Mouse (Mus musculus): ENCODE measurements at regions not wholly inside any gene's neighbourhood (a gene's known extent, or its start where the extent isn't known, plus 50 kb on each side); places are given as distances from the start of the nearest gene placed in this dataset.

GRCm38 (mm10) chr6:61067355-61068116, 112.6 kb upstream of the Ccser1 start:
- Histone ChIP-seq H3K4me3 (replicated peaks; ENCODE audit: insufficient read depth, low read depth, low read length) (no peak overlapping the region), H3K4me1 (ENCODE audit: control insufficient read depth, insufficient read depth, low read length) (no peaks in the 10 kb centered on the region), H3K27ac (ENCODE audit: insufficient read depth, low read length) (no peak overlapping the region), H3K27me3 (ENCODE audit: control insufficient read depth, insufficient read depth, low read length) (no peaks in the 10 kb centered on the region; the same call in 1 of the 2 replicates)
- WGBS = 62% methylated on average over 10 of the region's 10 CpGs
- TF ChIP-seq POLR2A (IDR thresholded peaks at IDR 0.05; ENCODE audit: borderline replicate concordance, insufficient read depth, low read length) = no peak
- TF ChIP-seq CTCF (IDR thresholded peaks at IDR 0.05; ENCODE audit: borderline replicate concordance, insufficient read depth, low read depth, low read length) = no peak
- DNase-seq = no peak

DNA sequence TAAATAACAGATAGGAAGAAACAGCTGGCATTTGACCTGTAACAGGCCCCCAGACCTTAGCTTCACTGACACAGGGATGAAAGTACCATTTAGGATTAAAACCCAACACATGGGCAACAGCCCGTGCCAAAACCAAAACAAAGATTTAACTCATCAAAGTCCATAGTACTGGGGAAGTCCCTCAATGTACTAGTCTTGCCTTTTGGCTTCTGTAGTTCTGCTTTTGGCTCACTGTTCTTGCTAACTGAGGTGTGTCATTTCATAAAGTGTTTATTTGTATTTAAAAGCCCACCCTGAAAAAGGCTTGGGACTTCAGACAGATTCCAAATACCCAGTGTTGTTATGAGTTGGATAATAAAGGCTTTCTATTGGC, 112.0 kb upstream of the Ccser1 start:
- H3K4me1 ChIP-seq (ENCODE audit: control insufficient read depth, insufficient read depth, low read length) = no peaks in the 10 kb centered on the region
- H3K27ac ChIP-seq (ENCODE audit: insufficient read depth, low read length) = no peak overlapping the region
- no peak for DNase-seq
- TF ChIP-seq POLR2A (IDR thresholded peaks at IDR 0.05; ENCODE audit: borderline replicate concordance, insufficient read depth, low read length) (no peak), CTCF (IDR thresholded peaks at IDR 0.05; ENCODE audit: borderline replicate concordance, insufficient read depth, low read depth, low read length) (no peak)
- 39% methylated on average over 1 of the region's 1 CpGs for WGBS
- no peak overlapping the region for H3K4me3 ChIP-seq (replicated peaks; ENCODE audit: insufficient read depth, low read depth, low read length)
- no peaks in the 10 kb centered on the region; the same call in 1 of the 2 replicates for H3K27me3 ChIP-seq (ENCODE audit: control insufficient read depth, insufficient read depth, low read length)

- DNase-seq = no peak
- WGBS = 38% methylated on average over 3 of the region's 3 CpGs
- Histone ChIP-seq H3K4me1 (ENCODE audit: control insufficient read depth, insufficient read depth, low read length) (peaks cover 2% of the 10 kb centered on the region; the same call in 1 of the 2 replicates), H3K27me3 (ENCODE audit: control insufficient read depth, insufficient read depth, low read length) (no peaks in the 10 kb centered on the region; the same call in 1 of the 2 replicates), H3K27ac (ENCODE audit: insufficient read depth, low read length) (no peak overlapping the region), H3K4me3 (replicated peaks; ENCODE audit: insufficient read depth, low read depth, low read length) (no peak overlapping the region)
- TF ChIP-seq CTCF (IDR thresholded peaks at IDR 0.05; ENCODE audit: borderline replicate concordance, insufficient read depth, low read depth, low read length) (no peak), POLR2A (IDR thresholded peaks at IDR 0.05; ENCODE audit: borderline replicate concordance, insufficient read depth, low read length) (no peak)
These were observed 106.9 kb upstream of the Ccser1 start for GRCm38 (mm10) chr6:61073267-61073666.

DNA sequence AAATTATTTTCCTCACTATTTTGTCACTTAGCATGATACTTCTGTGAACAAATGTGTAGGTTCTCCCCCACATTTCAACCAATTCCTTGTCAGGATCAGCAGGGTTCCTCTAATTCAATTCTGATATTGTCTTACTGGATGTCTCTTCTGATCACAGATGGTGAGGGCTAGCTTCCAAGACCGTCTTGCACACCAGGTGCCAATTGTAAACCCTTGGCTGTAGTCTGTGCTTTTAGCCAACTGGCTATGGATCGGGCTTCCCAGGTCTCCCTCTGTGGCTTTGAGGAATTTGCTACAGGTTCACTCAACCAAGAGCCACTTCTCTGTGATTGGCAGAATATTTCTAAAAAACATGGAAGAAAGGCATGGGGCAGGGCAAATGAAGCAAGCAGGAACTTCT, 106.3 kb upstream of the Ccser1 start:
- TF ChIP-seq POLR2A (IDR thresholded peaks at IDR 0.05; ENCODE audit: borderline replicate concordance, insufficient read depth, low read length) = no peak
- TF ChIP-seq CTCF (IDR thresholded peaks at IDR 0.05; ENCODE audit: borderline replicate concordance, insufficient read depth, low read depth, low read length) = no peak
- H3K27ac ChIP-seq (ENCODE audit: insufficient read depth, low read length) = no peak overlapping the region
- DNase-seq = peak; percentile 49 to 77
- H3K27me3 ChIP-seq (ENCODE audit: control insufficient read depth, insufficient read depth, low read length) = no peaks in the 10 kb centered on the region; the same call in 1 of the 2 replicates
- H3K4me3 ChIP-seq (replicated peaks; ENCODE audit: insufficient read depth, low read depth, low read length) = no peak overlapping the region
- H3K4me1 ChIP-seq (ENCODE audit: control insufficient read depth, insufficient read depth, low read length) = peaks cover 2% of the 10 kb centered on the region; the same call in 1 of the 2 replicates
- 6% methylated on average over 2 of the region's 2 CpGs for WGBS

- TF ChIP-seq POLR2A (IDR thresholded peaks at IDR 0.05; ENCODE audit: borderline replicate concordance, insufficient read depth, low read length) (no peak), CTCF (IDR thresholded peaks at IDR 0.05; ENCODE audit: borderline replicate concordance, insufficient read depth, low read depth, low read length) (no peak)
- Histone ChIP-seq H3K27ac (ENCODE audit: insufficient read depth, low read length) (no peak overlapping the region), H3K27me3 (ENCODE audit: control insufficient read depth, insufficient read depth, low read length) (no peaks in the 10 kb centered on the region), H3K4me3 (replicated peaks; ENCODE audit: insufficient read depth, low read depth, low read length) (no peak overlapping the region), H3K4me1 (ENCODE audit: control insufficient read depth, insufficient read depth, low read length) (peaks cover 2% of the 10 kb centered on the region; the same call in 1 of the 2 replicates)
- DNase-seq = no peak
- WGBS = 98% methylated on average over 3 of the region's 3 CpGs
These were observed 105.4 kb upstream of the Ccser1 start for GRCm38 (mm10) chr6:61074700-61075099.

DNA sequence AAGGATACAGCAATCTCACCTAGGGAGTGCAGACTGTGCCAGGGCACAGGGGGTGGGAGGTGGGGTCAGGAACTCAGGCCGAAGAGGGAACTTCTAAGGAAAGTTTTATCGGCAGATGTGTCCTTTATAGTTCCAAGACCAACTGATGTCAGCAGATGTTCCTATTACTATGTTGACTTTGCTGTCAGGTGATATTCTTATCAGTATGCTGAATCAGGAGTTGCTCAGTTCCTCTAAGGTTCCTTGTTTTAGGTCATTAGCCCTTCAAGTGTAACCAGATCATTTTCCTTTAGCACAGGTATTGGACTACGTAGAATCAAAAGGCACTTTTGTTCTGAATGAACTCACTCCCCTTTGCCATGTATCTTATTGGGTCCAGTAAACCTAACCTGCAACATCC, 101.6 kb upstream of the Ccser1 start:
- Histone ChIP-seq H3K27ac (ENCODE audit: insufficient read depth, low read length) (no peak overlapping the region), H3K4me1 (ENCODE audit: control insufficient read depth, insufficient read depth, low read length) (no peaks in the 10 kb centered on the region), H3K27me3 (ENCODE audit: control insufficient read depth, insufficient read depth, low read length) (no peaks in the 10 kb centered on the region), H3K4me3 (replicated peaks; ENCODE audit: insufficient read depth, low read depth, low read length) (no peak overlapping the region)
- 83% methylated on average over 3 of the region's 3 CpGs for WGBS
- no peak for DNase-seq
- TF ChIP-seq POLR2A (IDR thresholded peaks at IDR 0.05; ENCODE audit: borderline replicate concordance, insufficient read depth, low read length) (no peak), CTCF (IDR thresholded peaks at IDR 0.05; ENCODE audit: borderline replicate concordance, insufficient read depth, low read depth, low read length) (no peak)

GRCm38 (mm10) chr6:61080661-61081060, 99.5 kb upstream of the Ccser1 start:
- DNase-seq = no peak
- H3K27ac ChIP-seq (ENCODE audit: insufficient read depth, low read length) = no peak overlapping the region
- no peak overlapping the region for H3K4me3 ChIP-seq (replicated peaks; ENCODE audit: insufficient read depth, low read depth, low read length)
- WGBS = 77% methylated on average over 5 of the region's 5 CpGs
- TF ChIP-seq POLR2A (IDR thresholded peaks at IDR 0.05; ENCODE audit: borderline replicate concordance, insufficient read depth, low read length) = no peak
- no peak for TF ChIP-seq CTCF (IDR thresholded peaks at IDR 0.05; ENCODE audit: borderline replicate concordance, insufficient read depth, low read depth, low read length)
- no peaks in the 10 kb centered on the region for H3K4me1 ChIP-seq (ENCODE audit: control insufficient read depth, insufficient read depth, low read length)
- no peaks in the 10 kb centered on the region for H3K27me3 ChIP-seq (ENCODE audit: control insufficient read depth, insufficient read depth, low read length)

- no peak for TF ChIP-seq CTCF (IDR thresholded peaks at IDR 0.05; ENCODE audit: borderline replicate concordance, insufficient read depth, low read depth, low read length)
- no peak for TF ChIP-seq POLR2A (IDR thresholded peaks at IDR 0.05; ENCODE audit: borderline replicate concordance, insufficient read depth, low read length)
- DNase-seq = no peak
- Histone ChIP-seq H3K4me3 (replicated peaks; ENCODE audit: insufficient read depth, low read depth, low read length) (no peak overlapping the region), H3K4me1 (ENCODE audit: control insufficient read depth, insufficient read depth, low read length) (no peaks in the 10 kb centered on the region), H3K27ac (ENCODE audit: insufficient read depth, low read length) (no peak overlapping the region), H3K27me3 (ENCODE audit: control insufficient read depth, insufficient read depth, low read length) (no peaks in the 10 kb centered on the region)
- WGBS = 90% methylated on average over 3 of the region's 3 CpGs
These were observed 96.8 kb upstream of the Ccser1 start for GRCm38 (mm10) chr6:61083346-61083745.

Measured in cerebellum, adult 2 months (tissue).